Mouse (Mus musculus) brain, embryonic 18.5 days (tissue): ENCODE measurements around the gene Dnajc4.
A peak's percentile ranks its signal among the peaks of the same experiment; 100 is the strongest.

ENCODE experiments used
- DNase-seq: peaks from one replicate; pipeline ENCODE4 v3.0.0-alpha.2; 2012; ENCODE audit warnings: low read depth, low spot score

Gene Dnajc4

GRCm38 (mm10) chr19:6948186-6948585 lies 44.2 kb downstream of the Dnajc4 start:
- DNase-seq = no peak

GRCm38 (mm10) chr19:6947742-6948141 lies 44.6 kb downstream of the Dnajc4 start:
- no peak for DNase-seq

- DNase-seq = no peak
Measured at GRCm38 (mm10) chr19:6943709-6944108, 48.7 kb downstream of the Dnajc4 start.

GRCm38 (mm10) chr19:6942764-6943163 lies 49.6 kb downstream of the Dnajc4 start:
- DNase-seq = no peak

GRCm38 (mm10) chr19:6942249-6942691 lies 50.1 kb downstream of the Dnajc4 start, which contains the start of gene Gpr137:
Gene Gpr137 (minus strand): TSS chr19:6942480.
- peak; percentile 78 for DNase-seq

- peak; percentile 89 for DNase-seq
Measured at GRCm38 (mm10) chr19:6941372-6942248, 50.8 kb downstream of the Dnajc4 start, which contains the start of gene Bad. Gene Bad (plus strand): TSS chr19:6941861.

GRCm38 (mm10) chr19:6940396-6941351 lies 51.7 kb downstream of the Dnajc4 start:
- DNase-seq = no peak

- no peak for DNase-seq
Measured at GRCm38 (mm10) chr19:6939106-6940002, 53.0 kb downstream of the Dnajc4 start.
